Mouse (Mus musculus) lung, embryonic 16.5 days (tissue): ENCODE data around the gene Tmprss12. TPM values are rescaled to one million over a fixed set of nuclear protein-coding genes. Genes with fewer than 3 reads are reported as not detected.
"Not testable (repeated sequence)": the region's sequence is repeated elsewhere in the genome, so short reads cannot be mapped to it uniquely, and the experiment has no call there.

Experiments
- ATAC-seq: fragments of 200-750 bp; cut with Nextera tagmentation; 2 replicates; pipeline ENCODE4 v1.8.0; 2017; ENCODE audit warnings: low read depth, mild to moderate bottlenecking, moderate library complexity
- H3K27ac ChIP-seq: fragments of 300-500 bp; sonication (generic); 2 replicates; pipeline ENCODE4 v1.5.1; 2014; ENCODE audit warnings: mild to moderate bottlenecking, control low read depth, low read length
- H3K27me3 ChIP-seq: fragments of 300-500 bp; sonication (generic); 2 replicates; pipeline ENCODE4 v1.6.1; 2014; ENCODE audit warnings: low read depth, low read length, mixed read lengths; ENCODE audit not compliant: control insufficient read depth, insufficient read depth
- H3K36me3 ChIP-seq: fragments of 300-500 bp; sonication (generic); 2 replicates; pipeline ENCODE4 v1.6.1; 2014; ENCODE audit warnings: low read length; ENCODE audit not compliant: control insufficient read depth, insufficient read depth
- H3K4me1 ChIP-seq: fragments of 300-500 bp; sonication (generic); replicated peaks from 2 replicates; pipeline ENCODE4 v1.6.1; 2014; ENCODE audit warnings: low read length, mixed read lengths; ENCODE audit not compliant: control insufficient read depth, insufficient read depth
- H3K4me2 ChIP-seq: fragments of 300-500 bp; sonication (generic); 2 replicates; pipeline ENCODE4 v1.6.1; 2014; ENCODE audit warnings: low read depth, low read length, control low read depth
- H3K4me3 ChIP-seq: fragments of 300-500 bp; sonication (generic); 2 replicates; pipeline ENCODE4 v1.5.1; 2014; ENCODE audit warnings: mild to moderate bottlenecking, low read length, control low read depth
- H3K9ac ChIP-seq: fragments of 300-500 bp; sonication (generic); 2 replicates; pipeline ENCODE4 v1.6.1; 2014; ENCODE audit warnings: low read length, control low read depth
- H3K9me3 ChIP-seq: fragments of 300-500 bp; sonication (generic); 2 replicates; pipeline ENCODE4 v1.6.1; 2016; ENCODE audit warnings: low read length; ENCODE audit not compliant: control insufficient read depth
- WGBS: fragments of 180-500 bp; shearing (Covaris S2); extraction: QIAGEN DNeasy Blood & Tissue Kit; methylation state at CpG from one replicate; pipeline ENCODE4 v1.1.7; 2014; 5-methylcytosine and 5-hydroxymethylcytosine counted together
- polyA plus RNA-seq: library from polyadenylated mRNA; unstranded; fragments of >200 nt; fragmentation: Nextera tagmentation; extraction: Ambion mirVana; gene quantifications from 2 replicates; pipeline ENCODE4 v1.2.1, GENCODE M21; 2015

Tmprss12 gene
- polyA plus RNA-seq, 1 experiment from 2014 or later = not detected

- not testable (repeated sequence) for H3K4me2 ChIP-seq, H3K9me3 ChIP-seq, H3K27me3 ChIP-seq, ATAC-seq, H3K4me3 ChIP-seq, H3K36me3 ChIP-seq, H3K9ac ChIP-seq, H3K27ac ChIP-seq, H3K4me1 ChIP-seq
- WGBS = 42% methylated on average over 7 of the region's 7 CpGs
These were observed 10.0 kb upstream of the Tmprss12 start for GRCm38 (mm10) chr15:100270609-100271008.

- no peak overlapping the region for H3K27ac ChIP-seq
- no peaks in the 10 kb centered on the region for H3K36me3 ChIP-seq
- no peak for ATAC-seq
- WGBS = 71% methylated on average over 14 of the region's 14 CpGs
- no peak overlapping the region for H3K4me2 ChIP-seq
- H3K9ac ChIP-seq = no peak overlapping the region
- no peaks in the 10 kb centered on the region for H3K4me1 ChIP-seq
- H3K27me3 ChIP-seq = no peaks in the 10 kb centered on the region
- H3K4me3 ChIP-seq = no peak overlapping the region
- H3K9me3 ChIP-seq = no peaks in the 10 kb centered on the region
These were observed 9.2 kb upstream of the Tmprss12 start for GRCm38 (mm10) chr15:100271411-100271810.

- not testable (repeated sequence) for H3K27me3 ChIP-seq, H3K4me3 ChIP-seq, H3K9ac ChIP-seq, ATAC-seq, H3K36me3 ChIP-seq, H3K4me2 ChIP-seq, H3K4me1 ChIP-seq, H3K9me3 ChIP-seq, H3K27ac ChIP-seq
- WGBS = 87% methylated on average over 4 of the region's 4 CpGs
These were observed 6.8 kb upstream of the Tmprss12 start for GRCm38 (mm10) chr15:100273791-100274308.

- ATAC-seq = no peak
- Histone ChIP-seq H3K4me1 (no peaks in the 10 kb centered on the region), H3K9ac (no peak overlapping the region), H3K4me2 (no peak overlapping the region), H3K27ac (no peak overlapping the region), H3K27me3 (no peaks in the 10 kb centered on the region), H3K4me3 (no peak overlapping the region), H3K36me3 (no peaks in the 10 kb centered on the region), H3K9me3 (no peaks in the 10 kb centered on the region)
- WGBS = 79% methylated on average over 7 of the region's 7 CpGs
These were observed 5.7 kb upstream of the Tmprss12 start for GRCm38 (mm10) chr15:100274790-100275559.

GRCm38 (mm10) chr15:100276403-100276802, 4.2 kb upstream of the Tmprss12 start:
- Histone ChIP-seq H3K4me1 (no peaks in the 10 kb centered on the region), H3K36me3 (no peaks in the 10 kb centered on the region), H3K4me3 (no peak overlapping the region), H3K27ac (no peak overlapping the region), H3K9me3 (no peaks in the 10 kb centered on the region), H3K27me3 (no peaks in the 10 kb centered on the region), H3K9ac (no peak overlapping the region), H3K4me2 (no peak overlapping the region)
- no peak for ATAC-seq
- 88% methylated on average over 4 of the region's 4 CpGs for WGBS

GRCm38 (mm10) chr15:100277586-100277985, 3.1 kb upstream of the Tmprss12 start:
- WGBS = 78% methylated on average over 3 of the region's 3 CpGs
- H3K9ac ChIP-seq = no peak overlapping the region
- H3K4me1 ChIP-seq = no peaks in the 10 kb centered on the region
- no peak overlapping the region for H3K4me2 ChIP-seq
- no peak overlapping the region for H3K27ac ChIP-seq
- ATAC-seq = no peak
- H3K9me3 ChIP-seq = no peaks in the 10 kb centered on the region
- H3K27me3 ChIP-seq = no peaks in the 10 kb centered on the region
- no peaks in the 10 kb centered on the region for H3K36me3 ChIP-seq
- no peak overlapping the region for H3K4me3 ChIP-seq

- Histone ChIP-seq H3K27me3 (no peaks in the 10 kb centered on the region), H3K4me2 (no peak overlapping the region), H3K36me3 (no peaks in the 10 kb centered on the region), H3K9me3 (no peaks in the 10 kb centered on the region), H3K4me3 (no peak overlapping the region), H3K4me1 (no peaks in the 10 kb centered on the region), H3K27ac (no peak overlapping the region), H3K9ac (no peak overlapping the region)
- no peak for ATAC-seq
- WGBS = 87% methylated on average over 6 of the region's 6 CpGs
These were observed 8.3 kb downstream of the Tmprss12 start for GRCm38 (mm10) chr15:100288980-100289379.

GRCm38 (mm10) chr15:100290858-100291257, 10.2 kb downstream of the Tmprss12 start:
- Histone ChIP-seq H3K27me3 (no peaks in the 10 kb centered on the region), H3K27ac (no peak overlapping the region), H3K36me3 (no peaks in the 10 kb centered on the region), H3K9ac (no peak overlapping the region), H3K4me3 (no peak overlapping the region), H3K9me3 (no peaks in the 10 kb centered on the region), H3K4me1 (no peaks in the 10 kb centered on the region), H3K4me2 (no peak overlapping the region)
- 76% methylated on average over 5 of the region's 5 CpGs for WGBS
- ATAC-seq = no peak

GRCm38 (mm10) chr15:100292326-100292725, 11.7 kb downstream of the Tmprss12 start:
- ATAC-seq = no peak
- no peak overlapping the region for H3K4me3 ChIP-seq
- 31% methylated on average over 7 of the region's 7 CpGs for WGBS
- no peaks in the 10 kb centered on the region for H3K36me3 ChIP-seq
- H3K27me3 ChIP-seq = no peaks in the 10 kb centered on the region
- H3K27ac ChIP-seq = no peak overlapping the region
- H3K4me1 ChIP-seq = no peaks in the 10 kb centered on the region
- H3K9me3 ChIP-seq = no peaks in the 10 kb centered on the region
- H3K9ac ChIP-seq = no peak overlapping the region
- no peak overlapping the region for H3K4me2 ChIP-seq
